Mouse (Mus musculus): Measurements from ENCODE around the gene Olfr1218.
"Not testable (repeated sequence)": the region's sequence is repeated elsewhere in the genome, so short reads cannot be mapped to it uniquely, and the experiment has no call there.

Gene Olfr1218

GRCm38 (mm10) chr2:89061087-89061486 is at the start of gene Olfr1218:
TSS of gene Olfr1218 (minus strand) at chr2:89061187.
- no peak for DNase-seq (ENCODE audit: low read depth, low spot score)

- DNase-seq (ENCODE audit: low read depth, low spot score), result no peak
Observed at GRCm38 (mm10) chr2:89106735-89107134, 45.7 kb upstream of the Olfr1218 start, which contains the start of gene Olfr1220. TSS of gene Olfr1220 (minus strand) at chr2:89106835.

- no peak for DNase-seq (ENCODE audit: low read depth, low spot score)
Observed at GRCm38 (mm10) chr2:89105651-89106050, 44.7 kb upstream of the Olfr1218 start.

- no peak for DNase-seq (ENCODE audit: low read depth, low spot score)
Observed at GRCm38 (mm10) chr2:89093848-89094247, 32.9 kb upstream of the Olfr1218 start.

- DNase-seq (ENCODE audit: low read depth, low spot score), result no peak
Observed at GRCm38 (mm10) chr2:89083413-89083812, 22.4 kb upstream of the Olfr1218 start, which contains the start of gene Olfr1219. TSS of gene Olfr1219 (minus strand) at chr2:89083513.

- DNase-seq (ENCODE audit: low read depth, low spot score), result no peak
Observed at GRCm38 (mm10) chr2:89081487-89081886, 20.5 kb upstream of the Olfr1218 start.

- no peak for DNase-seq (ENCODE audit: low read depth, low spot score)
Observed at GRCm38 (mm10) chr2:89031965-89032364, 29.0 kb downstream of the Olfr1218 start, which contains the start of gene Olfr1217. TSS of gene Olfr1217 (minus strand) at chr2:89032065.

GRCm38 (mm10) chr2:89021436-89021835 is 39.6 kb downstream of the Olfr1218 start:
- not testable (repeated sequence) for DNase-seq (ENCODE audit: low read depth, low spot score)

- DNase-seq (ENCODE audit: low read depth, low spot score), result no peak
Observed at GRCm38 (mm10) chr2:89018240-89018639, 42.7 kb downstream of the Olfr1218 start, which contains the start of gene Olfr1216. TSS of gene Olfr1216 (minus strand) at chr2:89018340.

GRCm38 (mm10) chr2:89006873-89007272 is 54.1 kb downstream of the Olfr1218 start, which contains the start of gene Olfr1215:
TSS of gene Olfr1215 (minus strand) at chr2:89006973.
- no peak for DNase-seq (ENCODE audit: low read depth, low spot score)

All from WW6 (cell line).